Mouse (Mus musculus) G1E (cell line): ENCODE measurements around the gene Galnt2. TPM values are rescaled to one million over a fixed set of nuclear protein-coding genes. Genes with fewer than 3 reads are reported as not detected.

ENCODE experiments used
- ATAC-seq: 2 replicates; pipeline ENCODE4 v1.8.0; 2016; ENCODE audit warnings: mild to moderate bottlenecking; ENCODE audit not compliant: insufficient number of reproducible peaks, poor library complexity, low FRiP score, severe bottlenecking; ENCODE audit errors: extremely low read depth
- DNase-seq: peaks from one replicate; pipeline ENCODE4 v3.0.0; 2012; ENCODE audit warnings: low spot score
- H3K27me3 ChIP-seq: 2 replicates; pipeline ENCODE4 v1.6.1; 2012; ENCODE audit warnings: mild to moderate bottlenecking, low read length, inconsistent platforms; ENCODE audit not compliant: insufficient read depth
- H3K36me3 ChIP-seq: replicated peaks from 2 replicates; pipeline ENCODE3; 2012; ENCODE audit warnings: mild to moderate bottlenecking, inconsistent platforms
- H3K4me1 ChIP-seq: 2 replicates; pipeline ENCODE4 v1.6.1; 2012; ENCODE audit warnings: low read depth, low read length, inconsistent platforms, mixed read lengths; ENCODE audit not compliant: insufficient read depth
- H3K4me3 ChIP-seq: 2 replicates; pipeline ENCODE4 v1.5.1; 2012; ENCODE audit warnings: low read depth, mild to moderate bottlenecking, inconsistent platforms, low read length, moderate library complexity, mixed read lengths
- H3K9me3 ChIP-seq: replicated peaks from 2 replicates; pipeline ENCODE4 v1.6.1; 2012; ENCODE audit warnings: inconsistent platforms
- CTCF ChIP-seq: IDR thresholded peaks from 2 replicates; pipeline ENCODE4 v1.5.1; 2012; ENCODE audit warnings: low read depth, low read length, inconsistent platforms, mixed read lengths
- GATA1 ChIP-seq: IDR thresholded peaks from 2 replicates; pipeline ENCODE4 v1.6.1; 2012; ENCODE audit warnings: borderline replicate concordance, low read length, inconsistent platforms, mixed read lengths
- GATA2 ChIP-seq: IDR thresholded peaks from 2 replicates; pipeline ENCODE4 v1.6.1; 2012; ENCODE audit warnings: low read depth, low read length, inconsistent platforms, borderline replicate concordance
- POLR2AphosphoS5 ChIP-seq: IDR thresholded peaks from 2 replicates; pipeline ENCODE4 v1.6.1; 2012; ENCODE audit warnings: low read depth, low read length, inconsistent platforms; ENCODE audit not compliant: insufficient replicate concordance
- TAL1 ChIP-seq: conservative IDR thresholded peaks from 2 replicates; pipeline ENCODE4 v1.6.1; 2012; ENCODE audit warnings: low read depth, low read length, inconsistent platforms, mixed read lengths
- polyA plus RNA-seq: library from polyadenylated mRNA; stranded (reverse); fragments of >175 nt; gene quantifications from 2 replicates; pipeline ENCODE4 v1.2.3, GENCODE M21; 2012
- total RNA-seq, 2 experiments: library from RNA; stranded (forward) in 1 of 2; stranded (reverse) in 1 of 2; fragments of 200-1000 nt in 1 of 2; fragments of >200 nt in 1 of 2; fragmentation: Nextera tagmentation in 1 of 2; gene quantifications; 2 replicates each; pipeline ENCODE4 v1.2.3; 2014 to 2017

Galnt2 gene
- total and polyA plus RNA-seq, 3 experiments: not detected

DNA sequence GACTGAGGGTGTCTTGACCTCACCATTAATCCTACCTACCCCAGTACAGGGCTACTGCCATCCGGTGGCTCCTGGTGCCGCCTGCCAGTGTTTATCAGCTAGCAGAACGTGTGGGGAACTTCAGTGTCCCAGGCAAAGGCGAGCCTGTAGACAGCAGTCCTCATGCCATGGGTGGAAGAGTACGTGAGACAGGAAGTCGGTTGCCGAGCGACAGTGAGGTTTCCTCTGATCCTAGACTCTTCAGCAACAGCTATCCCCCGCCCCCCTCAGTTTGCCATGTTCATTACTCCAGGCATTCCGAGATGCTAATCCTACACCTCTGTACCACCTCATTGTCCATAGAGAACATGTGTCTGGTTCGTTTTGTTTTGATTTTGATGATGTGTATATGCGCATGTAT lies 29.2 kb downstream of the Galnt2 start:
- Histone ChIP-seq H3K36me3 (no peaks in the 10 kb centered on the region), H3K4me3 (no peak overlapping the region), H3K9me3 (peaks cover 76% of the 10 kb centered on the region), H3K4me1 (no peaks in the 10 kb centered on the region), H3K27me3 (no peaks in the 10 kb centered on the region)
- TF ChIP-seq GATA2 (no peak), GATA1 (no peak), CTCF (no peak), TAL1 (no peak), POLR2AphosphoS5 (no peak)
- DNase-seq: no peak
- no peak for ATAC-seq

DNA sequence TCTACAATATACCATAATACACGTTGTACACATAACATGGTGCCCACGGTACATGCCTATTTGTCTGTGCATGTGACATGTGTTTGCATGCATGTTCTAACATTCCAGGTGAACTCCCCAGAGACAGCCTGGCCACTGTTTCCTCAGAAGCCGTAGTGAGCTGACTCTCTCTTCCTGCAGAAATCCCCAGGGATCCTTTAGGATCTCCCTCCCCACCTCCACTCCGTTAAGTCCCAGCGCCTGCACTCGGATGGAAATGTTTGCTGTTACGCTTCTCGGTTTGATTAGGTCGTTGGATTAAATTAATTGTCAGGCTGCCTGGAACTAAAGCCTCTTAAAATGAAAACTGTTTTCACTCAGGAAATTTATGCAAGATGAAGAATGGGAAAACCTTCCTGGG lies 31.9 kb downstream of the Galnt2 start:
- TF ChIP-seq TAL1 (no peak), POLR2AphosphoS5 (no peak)
- no peaks in the 10 kb centered on the region for H3K36me3 ChIP-seq

DNA sequence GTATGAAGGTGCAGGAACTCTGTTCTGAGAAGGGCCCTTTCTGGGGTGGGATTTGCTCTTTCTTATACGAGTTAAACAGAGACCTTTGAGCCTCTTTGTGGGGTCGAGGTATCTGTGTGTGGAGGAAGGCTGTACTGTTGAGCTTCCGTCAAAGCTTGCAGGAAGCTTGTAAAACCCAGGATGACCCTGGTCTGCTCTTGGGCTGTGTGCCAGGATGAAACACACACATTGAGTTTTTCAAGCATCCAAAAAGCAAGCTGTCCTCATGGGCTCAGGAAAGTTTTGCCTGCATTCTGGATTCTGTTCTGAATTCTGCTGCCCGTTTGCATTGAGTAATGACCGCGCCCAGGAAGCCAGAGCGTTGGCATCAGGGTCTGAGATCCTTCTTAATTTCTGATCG lies 32.8 kb downstream of the Galnt2 start:
- no peak overlapping the region for H3K4me3 ChIP-seq
- peaks cover 55% of the 10 kb centered on the region for H3K9me3 ChIP-seq
- H3K4me1 ChIP-seq: no peaks in the 10 kb centered on the region
- TF ChIP-seq GATA2: no peak
- no peak for TF ChIP-seq TAL1
- TF ChIP-seq POLR2AphosphoS5: no peak
- no peak for TF ChIP-seq GATA1
- TF ChIP-seq CTCF: no peak
- ATAC-seq: no peak
- H3K36me3 ChIP-seq: no peaks in the 10 kb centered on the region
- DNase-seq: no peak
- H3K27me3 ChIP-seq: peaks cover 3% of the 10 kb centered on the region; the same call in 1 of the 2 replicates

More for the DNA sequence above, 31.9 kb downstream of the Galnt2 start:
- DNase-seq: no peak
- peaks cover 64% of the 10 kb centered on the region for H3K9me3 ChIP-seq
- ATAC-seq: no peak
- H3K27me3 ChIP-seq: peaks cover 3% of the 10 kb centered on the region; the same call in 1 of the 2 replicates
- H3K4me3 ChIP-seq: no peak overlapping the region
- H3K4me1 ChIP-seq: no peaks in the 10 kb centered on the region

DNA sequence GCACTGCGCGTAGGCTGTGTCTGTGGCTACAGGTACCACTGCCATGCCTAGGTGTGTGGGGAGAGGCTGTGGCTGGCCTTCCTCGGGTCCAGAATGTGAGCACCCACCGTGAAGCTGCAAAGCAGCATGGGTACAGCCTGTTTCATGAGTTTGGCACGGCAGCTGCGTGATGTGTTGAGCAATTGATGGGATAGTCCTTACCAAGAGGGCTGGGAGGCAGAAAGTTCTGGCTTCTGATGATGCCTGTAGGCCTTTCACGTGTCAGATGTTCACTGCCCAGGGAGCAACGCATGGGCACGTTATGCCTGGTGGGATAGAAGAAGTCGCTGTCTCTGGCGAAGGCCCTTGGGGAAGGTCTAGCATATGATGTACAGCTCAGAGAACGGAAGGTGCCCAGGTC lies 33.5 kb downstream of the Galnt2 start:
- ATAC-seq (no peak), DNase-seq (no peak)
- no peak overlapping the region for H3K4me3 ChIP-seq
- TF ChIP-seq GATA2 (no peak), CTCF (no peak), TAL1 (no peak), POLR2AphosphoS5 (no peak), GATA1 (no peak)
- peaks cover 3% of the 10 kb centered on the region; the same call in 1 of the 2 replicates for H3K27me3 ChIP-seq
- peaks cover 49% of the 10 kb centered on the region for H3K9me3 ChIP-seq
- no peaks in the 10 kb centered on the region for H3K36me3 ChIP-seq
- H3K4me1 ChIP-seq: no peaks in the 10 kb centered on the region

DNA sequence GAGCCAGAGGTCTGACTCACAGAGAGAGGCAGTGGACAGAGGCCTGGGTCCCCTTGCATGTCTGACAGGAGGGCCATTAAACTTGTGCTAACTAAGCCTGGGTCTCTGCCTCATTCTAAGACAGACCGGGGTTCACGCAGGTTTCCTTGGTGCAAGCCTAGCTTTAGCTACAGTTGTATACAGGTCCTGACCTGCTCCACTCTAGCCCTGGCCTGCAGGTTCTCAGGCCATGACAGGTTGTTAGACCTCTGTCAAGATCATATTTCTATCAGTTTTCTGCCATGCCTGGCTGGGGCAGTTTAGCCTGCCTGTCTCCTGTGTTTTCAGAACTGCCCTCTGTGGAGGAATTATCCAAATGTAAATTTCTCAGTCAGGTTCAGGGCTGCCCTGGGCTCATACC lies 33.9 kb downstream of the Galnt2 start:
- ATAC-seq (no peak), DNase-seq (no peak)
- Histone ChIP-seq H3K27me3 (peaks cover 3% of the 10 kb centered on the region; the same call in 1 of the 2 replicates), H3K9me3 (peaks cover 49% of the 10 kb centered on the region), H3K4me1 (no peaks in the 10 kb centered on the region), H3K4me3 (no peak overlapping the region), H3K36me3 (no peaks in the 10 kb centered on the region)
- TF ChIP-seq POLR2AphosphoS5 (no peak), GATA1 (no peak)

DNA sequence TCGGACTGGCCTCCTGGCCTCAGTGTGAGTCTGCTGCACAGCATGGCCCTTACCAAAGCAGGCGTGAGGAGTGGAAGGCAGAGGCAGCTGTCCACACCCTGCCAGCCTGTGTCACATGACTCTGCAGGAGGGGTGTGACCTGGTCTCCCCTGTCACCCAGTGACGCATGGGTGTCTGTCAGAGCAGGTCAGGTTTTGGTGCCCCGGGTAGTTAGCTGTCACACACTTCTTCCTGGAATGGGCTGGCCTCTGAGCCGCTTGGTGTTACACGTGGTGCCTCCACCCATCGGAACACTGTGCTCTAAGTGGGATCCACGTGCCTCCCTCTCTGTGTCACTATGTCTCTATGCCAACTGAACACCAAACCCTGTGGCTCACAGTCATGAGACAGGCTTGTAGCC lies 34.6 kb downstream of the Galnt2 start:
- no peaks in the 10 kb centered on the region for H3K36me3 ChIP-seq
- no peaks in the 10 kb centered on the region for H3K4me1 ChIP-seq
- peaks cover 48% of the 10 kb centered on the region for H3K9me3 ChIP-seq
- no peak for TF ChIP-seq CTCF
- no peak for TF ChIP-seq GATA1
- TF ChIP-seq POLR2AphosphoS5: no peak
- no peak overlapping the region for H3K4me3 ChIP-seq
- ATAC-seq (no peak), DNase-seq (no peak)
- H3K27me3 ChIP-seq: peaks cover 3% of the 10 kb centered on the region; the same call in 1 of the 2 replicates

DNA sequence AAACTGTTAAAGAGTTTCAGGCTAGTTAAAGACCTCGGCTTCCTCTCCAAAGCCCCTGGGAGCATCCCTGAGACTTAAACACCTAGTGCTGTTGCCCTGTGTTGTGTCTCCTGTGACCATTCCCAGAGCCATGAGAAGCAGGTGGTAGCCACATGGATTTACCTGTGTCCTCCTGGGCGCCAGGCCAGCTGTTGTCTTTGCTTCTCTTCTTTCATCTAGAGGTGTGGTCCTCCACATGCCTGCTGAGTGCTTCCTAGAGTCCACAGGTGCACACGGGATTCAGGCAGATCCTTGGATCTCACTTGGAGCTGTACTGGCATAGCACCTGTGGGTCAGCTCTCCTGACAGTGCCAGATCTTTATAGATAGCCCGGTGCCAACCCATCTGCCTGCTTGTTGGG lies 36.0 kb downstream of the Galnt2 start:
- Histone ChIP-seq H3K4me3 (no peak overlapping the region), H3K4me1 (no peaks in the 10 kb centered on the region), H3K36me3 (no peaks in the 10 kb centered on the region), H3K9me3 (peaks cover 37% of the 10 kb centered on the region), H3K27me3 (peaks cover 3% of the 10 kb centered on the region; the same call in 1 of the 2 replicates)
- ATAC-seq (no peak), DNase-seq (no peak)
- TF ChIP-seq TAL1: no peak
